Mouse (Mus musculus) urinary bladder, postnatal 4 days (tissue): ENCODE data around the gene Aak1.

ENCODE experiments used
- DNase-seq, 2 experiments: peaks; one replicate each; pipeline ENCODE4 v3.0.0; 2021 to 2022; ENCODE audit warnings: low spot score in 2 of 2

Gene Aak1

GRCm38 (mm10) chr6:86848915-86849644 lies at the start of gene Aak1:
Gene Aak1 (plus strand): TSS chr6:86849517.
- peak; percentile 87 to 90 for DNase-seq

GRCm38 (mm10) chr6:86800467-86800866 lies 48.9 kb upstream of the Aak1 start:
- DNase-seq, result no peak

GRCm38 (mm10) chr6:86801431-86801830 lies 47.9 kb upstream of the Aak1 start:
- no peak for DNase-seq

- no peak for DNase-seq
Observed at GRCm38 (mm10) chr6:86804646-86805045, 44.7 kb upstream of the Aak1 start.

GRCm38 (mm10) chr6:86806455-86807086 lies 42.7 kb upstream of the Aak1 start:
- peak; percentile 49 to 73 for DNase-seq

GRCm38 (mm10) chr6:86812919-86813318 lies 36.4 kb upstream of the Aak1 start:
- no peak for DNase-seq

- DNase-seq, result peak in 1 of 2 experiments; percentile 67
Observed at GRCm38 (mm10) chr6:86813341-86813740, 36.0 kb upstream of the Aak1 start.

GRCm38 (mm10) chr6:86814926-86815325 lies 34.4 kb upstream of the Aak1 start:
- DNase-seq, result no peak

GRCm38 (mm10) chr6:86815436-86815835 lies 33.9 kb upstream of the Aak1 start:
- DNase-seq, result no peak

GRCm38 (mm10) chr6:86816586-86816985 lies 32.7 kb upstream of the Aak1 start:
- DNase-seq, result no peak

- no peak for DNase-seq
Observed at GRCm38 (mm10) chr6:86818914-86819313, 30.4 kb upstream of the Aak1 start.

- no peak for DNase-seq
Observed at GRCm38 (mm10) chr6:86819926-86820325, 29.4 kb upstream of the Aak1 start.

- no peak for DNase-seq
Observed at GRCm38 (mm10) chr6:86820690-86821089, 28.6 kb upstream of the Aak1 start.

GRCm38 (mm10) chr6:86822285-86823050 lies 26.8 kb upstream of the Aak1 start:
- DNase-seq, result no peak

GRCm38 (mm10) chr6:86823051-86823431 lies 26.3 kb upstream of the Aak1 start:
- DNase-seq, result no peak

GRCm38 (mm10) chr6:86823824-86824223 lies 25.5 kb upstream of the Aak1 start:
- no peak for DNase-seq

GRCm38 (mm10) chr6:86824401-86824800 lies 24.9 kb upstream of the Aak1 start:
- no peak for DNase-seq

- DNase-seq, result no peak
Observed at GRCm38 (mm10) chr6:86827432-86827831, 21.9 kb upstream of the Aak1 start.

GRCm38 (mm10) chr6:86829768-86830167 lies 19.5 kb upstream of the Aak1 start:
- no peak for DNase-seq

GRCm38 (mm10) chr6:86830738-86831500 lies 18.4 kb upstream of the Aak1 start:
- DNase-seq, result no peak

GRCm38 (mm10) chr6:86832802-86833502 lies 16.4 kb upstream of the Aak1 start:
- no peak for DNase-seq
